Mouse (Mus musculus) intestine, embryonic 15.5 days (tissue): Measurements from ENCODE around the gene Depdc1b. TPM values are rescaled to one million over a fixed set of nuclear protein-coding genes. Genes with fewer than 3 reads are reported as not detected.

Experiments used
- ATAC-seq: fragments of 200-750 bp; cut with Nextera tagmentation; 2 replicates; pipeline ENCODE4 v1.8.0; 2017; ENCODE audit warnings: moderate TSS enrichment, moderate library complexity
- H3K27ac ChIP-seq: fragments of 300-500 bp; sonication (generic); 2 replicates; pipeline ENCODE4 v1.5.1; 2015; ENCODE audit warnings: mild to moderate bottlenecking, inconsistent platforms
- H3K27me3 ChIP-seq: fragments of 300-500 bp; sonication (generic); replicated peaks from 2 replicates; pipeline ENCODE4 v1.6.1; 2015; ENCODE audit warnings: inconsistent platforms
- H3K36me3 ChIP-seq: fragments of 300-500 bp; sonication (generic); 2 replicates; pipeline ENCODE4 v1.6.1; 2015; ENCODE audit warnings: inconsistent platforms
- H3K4me1 ChIP-seq: fragments of 300-500 bp; sonication (generic); replicated peaks from 2 replicates; pipeline ENCODE4 v1.6.1; 2015; ENCODE audit warnings: inconsistent platforms
- H3K4me2 ChIP-seq: fragments of 300-500 bp; sonication (generic); replicated peaks from 2 replicates; pipeline ENCODE4 v1.6.1; 2015; ENCODE audit warnings: mild to moderate bottlenecking, inconsistent platforms
- H3K4me3 ChIP-seq: fragments of 300-500 bp; sonication (generic); replicated peaks from 2 replicates; pipeline ENCODE4 v1.5.1; 2015; ENCODE audit warnings: inconsistent platforms
- H3K9ac ChIP-seq: fragments of 300-500 bp; sonication (generic); 2 replicates; pipeline ENCODE4 v1.6.1; 2015; ENCODE audit warnings: inconsistent platforms
- H3K9me3 ChIP-seq: fragments of 300-500 bp; sonication (generic); 2 replicates; pipeline ENCODE4 v1.6.1; 2016; ENCODE audit warnings: inconsistent platforms
- WGBS: fragments of 180-500 bp; shearing (Covaris S2); methylation state at CpG from one replicate; pipeline ENCODE4 v1.1.7; 2015; 5-methylcytosine and 5-hydroxymethylcytosine counted together
- polyA plus RNA-seq: library from polyadenylated mRNA; unstranded; fragments of >200 nt; fragmentation: Nextera tagmentation; extraction: Ambion mirVana; gene quantifications from 2 replicates; pipeline ENCODE4 v1.2.1, GENCODE M21; 2015

The Depdc1b gene
- polyA plus RNA-seq, 1 experiment from 2014 or later = 6.6 TPM

- Histone ChIP-seq H3K9me3 (no peaks in the 10 kb centered on the region), H3K27ac (no peak overlapping the region), H3K36me3 (no peaks in the 10 kb centered on the region), H3K27me3 (no peaks in the 10 kb centered on the region), H3K4me1 (no peaks in the 10 kb centered on the region), H3K4me3 (no peak overlapping the region), H3K9ac (no peak overlapping the region), H3K4me2 (no peak overlapping the region)
- no peak for ATAC-seq
- WGBS = 84% methylated on average over 4 of the region's 4 CpGs
These were observed 25.8 kb upstream of the Depdc1b start for GRCm38 (mm10) chr13:108290314-108290713.

DNA sequence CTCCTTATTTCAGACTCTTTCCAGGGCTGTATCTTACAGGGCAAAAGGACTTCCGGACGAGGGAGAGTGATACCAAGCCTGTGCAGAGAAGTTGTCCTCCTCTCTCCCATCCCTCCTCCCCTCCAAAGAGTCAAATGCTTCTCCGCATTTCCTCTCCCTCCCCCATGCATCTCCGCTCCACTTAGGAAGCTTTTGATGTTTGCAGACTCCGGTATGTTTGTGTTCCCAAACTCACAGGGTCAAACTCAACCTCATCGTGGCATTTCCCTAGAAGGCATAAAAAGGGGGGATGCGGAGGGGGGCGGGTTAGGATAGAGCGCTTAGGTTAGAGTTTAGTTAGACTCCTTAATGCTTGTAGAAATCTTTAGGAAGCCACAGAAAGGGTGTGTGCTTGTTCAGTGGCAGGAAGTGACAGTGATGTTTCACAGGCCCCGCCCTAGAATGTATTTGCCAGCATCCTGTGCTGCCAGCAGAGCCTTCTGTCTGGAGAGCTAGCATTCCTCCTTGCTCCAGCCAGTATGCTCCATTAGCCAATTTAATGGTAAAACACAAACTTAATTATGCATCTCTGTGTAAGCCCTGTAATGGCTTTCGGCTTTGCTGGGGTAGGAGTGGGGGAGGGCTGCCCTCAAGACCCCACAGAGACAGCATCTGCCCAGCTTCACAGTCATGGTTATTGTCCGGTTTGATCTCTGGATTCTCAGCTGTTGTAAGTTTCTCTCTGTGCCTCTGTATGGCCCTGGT lies 18.6 kb upstream of the Depdc1b start:
- Histone ChIP-seq H3K27me3 (no peaks in the 10 kb centered on the region), H3K9me3 (no peaks in the 10 kb centered on the region), H3K4me1 (peaks cover 7% of the 10 kb centered on the region), H3K27ac (peak overlapping the region; percentile 57; the same call in 1 of the 2 replicates), H3K4me3 (peak overlapping the region; percentile 27), H3K36me3 (no peaks in the 10 kb centered on the region), H3K4me2 (peak overlapping the region; percentile 59), H3K9ac (no peak overlapping the region; the same call in 1 of the 2 replicates)
- 10% methylated on average over 12 of the region's 12 CpGs for WGBS
- peak; percentile 86 for ATAC-seq

DNA sequence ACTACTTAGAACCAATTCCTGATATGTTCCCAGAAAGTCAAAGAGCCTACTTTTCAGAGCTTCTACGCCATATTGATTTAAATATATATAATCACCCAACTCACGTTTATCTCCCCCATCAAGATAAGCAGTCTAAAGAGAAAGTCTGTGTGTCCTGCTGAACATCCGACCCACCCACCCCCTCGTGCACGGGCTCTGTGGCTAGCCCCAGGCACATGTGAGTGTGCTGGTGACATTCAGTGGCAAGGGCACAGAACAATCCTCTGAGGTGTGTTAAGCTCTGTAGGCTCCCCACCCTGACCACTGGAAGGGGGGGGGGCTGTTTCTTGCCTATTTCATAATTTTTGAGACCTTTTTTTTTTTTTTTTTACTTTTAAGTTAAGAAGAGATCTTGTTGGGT lies 17.9 kb upstream of the Depdc1b start:
- Histone ChIP-seq H3K27me3 (no peaks in the 10 kb centered on the region), H3K4me2 (no peak overlapping the region), H3K4me3 (no peak overlapping the region), H3K36me3 (no peaks in the 10 kb centered on the region), H3K4me1 (peaks cover 7% of the 10 kb centered on the region), H3K9ac (no peak overlapping the region), H3K27ac (no peak overlapping the region), H3K9me3 (no peaks in the 10 kb centered on the region)
- no peak for ATAC-seq
- WGBS = 42% methylated on average over 5 of the region's 5 CpGs

DNA sequence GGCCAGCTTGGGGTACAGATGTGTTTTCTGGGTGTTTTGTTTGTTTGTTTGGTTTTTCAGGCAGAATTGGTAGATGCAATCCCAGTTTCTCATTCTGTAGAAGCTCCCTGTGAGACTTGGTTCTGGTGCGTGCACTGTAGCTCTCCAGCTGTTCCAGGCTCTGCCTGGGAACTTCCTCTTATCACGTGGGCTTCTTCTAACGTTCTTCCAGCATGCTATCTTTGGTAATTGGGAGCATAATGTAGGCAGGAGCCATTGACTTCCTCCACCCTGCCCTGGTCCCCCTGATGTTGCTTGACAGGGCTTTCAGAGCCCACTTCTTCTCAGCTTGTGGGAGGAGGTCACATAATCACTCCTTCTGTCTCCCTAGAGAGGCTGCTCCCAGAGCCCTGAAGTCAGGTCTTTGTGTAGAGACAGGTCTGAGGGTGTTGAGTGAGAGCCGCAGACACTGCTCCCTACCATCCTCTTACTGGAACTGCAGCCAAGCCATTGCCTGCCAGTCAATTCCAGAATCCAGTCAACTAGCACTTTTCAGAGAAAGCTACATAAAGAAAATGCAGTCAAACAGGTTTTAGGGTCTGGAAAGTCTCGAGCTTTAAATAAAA lies 15.7 kb upstream of the Depdc1b start:
- Histone ChIP-seq H3K4me2 (no peak overlapping the region), H3K9ac (no peak overlapping the region), H3K4me1 (peaks cover 7% of the 10 kb centered on the region), H3K27ac (no peak overlapping the region), H3K36me3 (no peaks in the 10 kb centered on the region), H3K4me3 (no peak overlapping the region), H3K27me3 (no peaks in the 10 kb centered on the region), H3K9me3 (no peaks in the 10 kb centered on the region)
- WGBS = 13% methylated on average over 5 of the region's 5 CpGs
- ATAC-seq = peak; percentile 52; the same call in 1 of the 2 replicates

DNA sequence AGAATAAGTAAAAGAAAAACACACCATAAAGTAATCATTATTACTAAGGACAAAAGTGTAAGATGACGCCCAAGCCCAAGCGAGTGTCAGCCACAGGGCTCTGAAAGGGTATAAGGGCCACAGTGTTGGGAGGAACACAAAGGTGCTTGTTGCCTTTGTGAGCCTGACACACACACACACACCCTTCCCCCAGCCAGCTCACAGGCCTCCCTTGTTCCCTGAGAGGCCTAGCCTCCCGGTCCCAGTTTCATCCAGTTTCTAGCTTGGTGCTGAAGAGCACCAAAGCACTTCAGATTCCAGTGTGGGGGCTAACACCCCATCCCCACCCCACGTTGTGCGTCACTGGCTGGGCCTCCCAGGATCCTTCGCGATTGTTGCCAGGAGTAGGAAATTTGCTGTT lies 14.7 kb upstream of the Depdc1b start:
- Histone ChIP-seq H3K27me3 (no peaks in the 10 kb centered on the region), H3K4me1 (peaks cover 7% of the 10 kb centered on the region), H3K27ac (no peak overlapping the region), H3K9ac (no peak overlapping the region), H3K4me2 (no peak overlapping the region), H3K4me3 (no peak overlapping the region), H3K9me3 (no peaks in the 10 kb centered on the region), H3K36me3 (no peaks in the 10 kb centered on the region)
- ATAC-seq = no peak
- 53% methylated on average over 7 of the region's 7 CpGs for WGBS

- no peaks in the 10 kb centered on the region for H3K4me1 ChIP-seq
- no peaks in the 10 kb centered on the region for H3K9me3 ChIP-seq
- no peak for ATAC-seq
- no peak overlapping the region for H3K4me2 ChIP-seq
- 87% methylated on average over 7 of the region's 7 CpGs for WGBS
- no peak overlapping the region for H3K4me3 ChIP-seq
- H3K36me3 ChIP-seq = no peaks in the 10 kb centered on the region
- no peak overlapping the region for H3K9ac ChIP-seq
- no peak overlapping the region for H3K27ac ChIP-seq
- H3K27me3 ChIP-seq = no peaks in the 10 kb centered on the region
These were observed 13.0 kb upstream of the Depdc1b start for GRCm38 (mm10) chr13:108302957-108303675.

- H3K27me3 ChIP-seq = no peaks in the 10 kb centered on the region
- no peak overlapping the region for H3K27ac ChIP-seq
- peak; percentile 39; the same call in 1 of the 2 replicates for ATAC-seq
- H3K9ac ChIP-seq = no peak overlapping the region
- H3K4me3 ChIP-seq = no peak overlapping the region
- H3K36me3 ChIP-seq = no peaks in the 10 kb centered on the region
- H3K4me1 ChIP-seq = no peaks in the 10 kb centered on the region
- no peaks in the 10 kb centered on the region for H3K9me3 ChIP-seq
- no peak overlapping the region for H3K4me2 ChIP-seq
- 58% methylated on average over 1 of the region's 1 CpGs for WGBS
These were observed 12.3 kb upstream of the Depdc1b start for GRCm38 (mm10) chr13:108303841-108304240.

DNA sequence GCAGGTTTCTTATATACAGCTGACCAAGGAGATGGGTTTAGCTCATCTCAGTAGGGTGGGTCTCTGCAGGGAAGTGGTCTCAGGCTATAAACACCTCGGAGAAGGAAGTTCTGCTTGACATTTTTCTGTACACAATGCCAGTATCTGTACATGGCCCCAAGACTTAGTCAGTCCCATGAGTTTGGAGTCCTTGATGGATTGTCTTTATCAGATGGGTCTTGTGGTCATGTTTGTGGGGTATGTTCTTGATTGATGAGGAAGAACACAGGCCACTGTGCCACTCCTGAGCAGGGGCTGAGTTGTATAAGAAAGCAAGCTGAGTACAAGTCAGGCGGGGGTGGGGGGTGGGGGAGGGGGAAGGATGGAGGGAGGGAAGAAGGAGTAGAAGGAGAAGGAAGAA lies 11.5 kb upstream of the Depdc1b start:
- Histone ChIP-seq H3K27ac (no peak overlapping the region), H3K36me3 (no peaks in the 10 kb centered on the region), H3K4me3 (no peak overlapping the region), H3K4me1 (no peaks in the 10 kb centered on the region), H3K9ac (no peak overlapping the region), H3K4me2 (no peak overlapping the region), H3K27me3 (no peaks in the 10 kb centered on the region), H3K9me3 (no peaks in the 10 kb centered on the region)
- WGBS = 49% methylated on average over 2 of the region's 2 CpGs
- no peak for ATAC-seq

GRCm38 (mm10) chr13:108316487-108316903 lies 363 bp downstream of the Depdc1b start:
- H3K9ac ChIP-seq = peak overlapping the region; percentile 63
- H3K36me3 ChIP-seq = no peaks in the 10 kb centered on the region
- H3K4me2 ChIP-seq = peak overlapping the region; percentile 96
- H3K9me3 ChIP-seq = no peaks in the 10 kb centered on the region
- 0 out of 2 replicates have a peak, but pooled peaks cover 11% of the 10 kb centered on the region for H3K4me1 ChIP-seq
- H3K4me3 ChIP-seq = peak overlapping the region; percentile 58
- 0 out of 2 replicates have a peak overlapping the region, but pooled peaks have one; percentile 22 for H3K27ac ChIP-seq
- H3K27me3 ChIP-seq = no peaks in the 10 kb centered on the region
- peak; percentile 75 for ATAC-seq
- WGBS = under 1% methylated on average over 32 of the region's 32 CpGs

- H3K4me2 ChIP-seq = peak overlapping the region; percentile 96
- H3K4me1 ChIP-seq = 0 out of 2 replicates have a peak, but pooled peaks cover 11% of the 10 kb centered on the region
- H3K9me3 ChIP-seq = no peaks in the 10 kb centered on the region
- no peak for ATAC-seq
- no peak overlapping the region for H3K9ac ChIP-seq
- no peak overlapping the region for H3K27ac ChIP-seq
- H3K36me3 ChIP-seq = no peaks in the 10 kb centered on the region
- WGBS = 84% methylated on average over 2 of the region's 2 CpGs
- H3K4me3 ChIP-seq = peak overlapping the region; percentile 58; the same call in 1 of the 2 replicates
- no peaks in the 10 kb centered on the region for H3K27me3 ChIP-seq
These were observed 1.3 kb downstream of the Depdc1b start for GRCm38 (mm10) chr13:108317414-108317813.

DNA sequence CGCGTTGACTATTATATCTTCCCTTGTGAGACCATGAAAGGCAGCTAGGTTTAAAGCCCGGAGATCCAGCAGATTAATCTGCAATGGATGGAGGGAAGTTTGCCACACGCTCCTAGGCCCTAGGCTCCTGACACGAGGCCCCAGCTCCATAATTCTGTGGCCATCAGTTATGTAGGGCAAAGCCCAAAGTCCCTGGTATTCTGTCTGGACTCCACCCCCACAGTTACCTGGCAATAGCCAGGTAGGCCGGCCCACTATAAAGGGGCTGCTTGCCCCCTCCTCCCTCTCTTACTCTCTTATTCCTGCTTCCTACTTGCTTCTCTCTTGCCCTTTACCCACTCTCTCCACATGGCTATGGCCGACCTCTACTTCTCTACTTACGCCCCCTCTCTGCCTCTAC lies 2.9 kb downstream of the Depdc1b start:
- Histone ChIP-seq H3K4me3 (no peak overlapping the region), H3K4me2 (no peak overlapping the region), H3K27me3 (no peaks in the 10 kb centered on the region), H3K27ac (no peak overlapping the region), H3K36me3 (no peaks in the 10 kb centered on the region), H3K9me3 (no peaks in the 10 kb centered on the region), H3K9ac (no peak overlapping the region), H3K4me1 (0 out of 2 replicates have a peak, but pooled peaks cover 11% of the 10 kb centered on the region)
- ATAC-seq = no peak
- 92% methylated on average over 8 of the region's 8 CpGs for WGBS

DNA sequence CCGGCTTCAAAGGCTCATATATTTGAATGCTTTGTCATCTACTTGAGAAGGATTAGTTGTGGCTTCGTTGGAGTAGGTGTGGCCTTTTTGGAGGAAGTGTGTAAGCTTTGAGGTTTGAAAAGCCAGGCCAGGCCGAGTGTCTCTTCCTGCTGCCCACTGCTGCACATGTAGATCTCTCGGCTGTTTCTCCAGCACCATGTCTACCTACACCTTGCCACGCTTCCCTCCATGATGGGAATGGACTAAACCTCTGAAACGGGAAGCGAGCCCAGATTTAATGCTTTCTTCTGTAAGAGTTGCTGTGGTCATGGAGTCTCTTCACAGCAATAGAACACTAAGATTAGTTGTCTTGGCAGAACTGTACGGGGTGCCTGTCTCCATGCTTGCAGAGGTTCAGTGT lies 4.1 kb downstream of the Depdc1b start:
- H3K4me1 ChIP-seq = 0 out of 2 replicates have a peak, but pooled peaks cover 11% of the 10 kb centered on the region
- no peak overlapping the region for H3K9ac ChIP-seq
- no peak overlapping the region for H3K4me2 ChIP-seq
- WGBS = 92% methylated on average over 8 of the region's 8 CpGs
- no peak overlapping the region for H3K27ac ChIP-seq
- H3K9me3 ChIP-seq = no peaks in the 10 kb centered on the region
- no peak overlapping the region for H3K4me3 ChIP-seq
- no peaks in the 10 kb centered on the region for H3K36me3 ChIP-seq
- H3K27me3 ChIP-seq = no peaks in the 10 kb centered on the region
- no peak for ATAC-seq
